Mouse (Mus musculus): ENCODE measurements at regions not wholly inside any gene's neighbourhood (a gene's known extent, or its start where the extent isn't known, plus 50 kb on each side); places are given as distances from the start of the nearest gene placed in this dataset.
"Not testable (repeated sequence)": the region's sequence is repeated elsewhere in the genome, so short reads cannot be mapped to it uniquely, and the experiment has no call there.

GRCm38 (mm10) chr13:4858341-4858740 is 249.4 kb upstream of the Akr1e1 start:
- DNase-seq = no peak

GRCm38 (mm10) chr13:4839481-4839880 is 230.5 kb upstream of the Akr1e1 start:
- not testable (repeated sequence) for DNase-seq

- DNase-seq = no peak
These were observed 217.8 kb upstream of the Akr1e1 start for GRCm38 (mm10) chr13:4826756-4827155.

- not testable (repeated sequence) for DNase-seq
These were observed 216.8 kb upstream of the Akr1e1 start for GRCm38 (mm10) chr13:4825749-4826148.

- no peak for DNase-seq
These were observed 197.9 kb upstream of the Akr1e1 start for GRCm38 (mm10) chr13:4806876-4807275.

- DNase-seq = no peak
These were observed 191.7 kb upstream of the Akr1e1 start for GRCm38 (mm10) chr13:4800666-4801065.

- DNase-seq = no peak
These were observed 182.2 kb upstream of the Akr1e1 start for GRCm38 (mm10) chr13:4791139-4791538.

GRCm38 (mm10) chr13:4790414-4790813 is 181.4 kb upstream of the Akr1e1 start:
- no peak for DNase-seq

GRCm38 (mm10) chr13:4783290-4783689 is 174.3 kb upstream of the Akr1e1 start:
- no peak for DNase-seq

- not testable (repeated sequence) for DNase-seq
These were observed 169.4 kb upstream of the Akr1e1 start for GRCm38 (mm10) chr13:4778264-4778823.

- DNase-seq = peak; percentile 7 to 11
These were observed 167.9 kb upstream of the Akr1e1 start for GRCm38 (mm10) chr13:4776855-4777254.

GRCm38 (mm10) chr13:4772324-4772723 is 163.3 kb upstream of the Akr1e1 start:
- no peak for DNase-seq

GRCm38 (mm10) chr13:4771120-4772075 is 162.4 kb upstream of the Akr1e1 start:
- peak; percentile 16 to 17 for DNase-seq

GRCm38 (mm10) chr13:4759965-4760364 is 151.0 kb upstream of the Akr1e1 start:
- no peak for DNase-seq

GRCm38 (mm10) chr13:4756529-4756928 is 147.6 kb upstream of the Akr1e1 start:
- no peak for DNase-seq

GRCm38 (mm10) chr13:4742930-4743329 is 134.0 kb upstream of the Akr1e1 start:
- no peak for DNase-seq

- DNase-seq = not testable (repeated sequence)
These were observed 107.3 kb upstream of the Akr1e1 start for GRCm38 (mm10) chr13:4716299-4716698.

- no peak for DNase-seq
These were observed 105.8 kb upstream of the Akr1e1 start for GRCm38 (mm10) chr13:4714724-4715123.

GRCm38 (mm10) chr13:4712698-4713097 is 103.7 kb upstream of the Akr1e1 start:
- no peak for DNase-seq

GRCm38 (mm10) chr13:4699591-4699990 is 90.6 kb upstream of the Akr1e1 start:
- DNase-seq = not testable (repeated sequence)

GRCm38 (mm10) chr13:4666375-4667140 is 57.6 kb upstream of the Akr1e1 start:
- peak; percentile 16 to 33 for DNase-seq

GRCm38 (mm10) chr13:4663390-4663789 is 54.4 kb upstream of the Akr1e1 start:
- DNase-seq = no peak
